Mouse (Mus musculus) right cerebral cortex, postnatal 4 days (tissue): ENCODE results near the gene Cnot8.
A peak's percentile ranks its signal among the peaks of the same experiment; 100 is the strongest.
"Not testable (repeated sequence)": the region's sequence is repeated elsewhere in the genome, so short reads cannot be mapped to it uniquely, and the experiment has no call there.

Experiments
- DNase-seq: peaks from one replicate; pipeline ENCODE4 v3.0.0-alpha.2; 2022

Cnot8 gene

DNA sequence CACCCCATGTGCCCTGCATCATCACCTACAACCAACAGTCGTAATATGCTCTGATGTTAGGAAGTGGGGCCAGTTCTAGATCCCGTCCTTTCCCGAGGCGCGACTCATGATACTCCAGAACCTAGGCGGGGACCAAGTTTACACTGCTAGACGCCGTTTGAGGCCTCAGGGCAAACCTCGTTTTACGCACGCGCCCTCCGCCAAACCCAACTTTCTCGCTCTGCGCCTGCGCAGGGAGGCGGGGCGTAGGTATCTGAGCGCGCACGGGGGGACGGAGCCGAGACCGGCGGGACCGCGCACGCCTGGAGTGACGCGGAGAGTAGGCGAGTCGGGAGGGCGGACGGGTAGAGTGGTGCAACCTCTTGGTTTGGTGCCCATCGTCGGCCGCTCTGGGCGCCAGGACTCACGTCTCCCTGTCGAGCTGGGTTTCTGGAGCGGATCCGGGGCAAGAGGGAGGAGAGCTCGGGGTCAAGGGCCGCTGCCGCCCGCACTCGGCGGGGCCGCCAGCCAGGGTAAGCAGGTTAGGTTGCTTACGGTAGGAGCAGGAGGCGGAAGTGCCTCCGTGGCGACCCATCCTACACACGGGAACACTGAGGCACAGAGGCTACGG, at the start of gene Cnot8:
TSS of gene Cnot8 (plus strand) at position 457 of the 610 bp plus-strand sequence.
- DNase-seq, result peak; percentile 98

DNA sequence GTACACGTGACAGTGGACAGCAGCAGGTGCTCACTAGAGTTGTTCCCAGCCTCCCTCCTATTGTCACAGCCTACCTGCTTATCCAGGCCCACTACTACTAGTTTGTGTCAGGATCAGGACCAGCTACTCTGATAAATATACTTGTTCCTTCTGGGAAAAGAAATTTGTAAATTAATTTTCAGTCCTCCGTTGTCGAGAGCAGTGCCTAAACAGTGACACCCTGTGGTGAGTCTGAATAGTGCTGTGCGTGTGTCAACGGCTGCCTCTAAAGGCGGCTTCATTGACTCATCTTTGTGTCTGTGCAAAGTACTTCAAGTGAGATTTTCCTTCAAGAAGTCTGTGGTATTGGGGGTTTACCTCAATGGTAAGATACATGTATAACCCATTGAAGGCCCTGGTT, 46.5 kb upstream of the Cnot8 start:
- DNase-seq, result peak; percentile 57

- DNase-seq, result not testable (repeated sequence)
Measured at GRCm38 (mm10) chr11:58059752-58060151, 44.2 kb upstream of the Cnot8 start.

DNA sequence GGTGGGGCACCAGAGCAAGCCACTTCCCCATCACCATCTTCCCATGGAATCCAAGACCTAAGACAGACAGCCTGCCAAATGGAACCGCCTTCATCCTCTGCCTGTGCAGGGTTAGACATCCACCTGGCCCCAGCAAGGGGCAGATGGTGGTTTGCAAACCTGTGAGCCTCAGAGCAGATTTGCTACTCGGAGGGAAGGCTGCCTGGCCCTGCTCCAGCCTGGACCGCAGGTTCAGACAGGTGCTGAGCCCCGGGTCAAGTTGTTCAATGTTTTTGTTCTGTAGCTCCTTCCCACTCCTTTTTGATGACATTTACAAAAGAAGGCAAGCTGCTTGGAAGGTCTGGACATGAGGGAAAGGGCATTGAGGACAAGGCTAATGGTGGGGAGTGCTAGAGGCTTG, 42.7 kb upstream of the Cnot8 start:
- DNase-seq, result not testable (repeated sequence)

GRCm38 (mm10) chr11:58062586-58062985, 41.4 kb upstream of the Cnot8 start:
- DNase-seq, result no peak

GRCm38 (mm10) chr11:58065025-58065424, 38.9 kb upstream of the Cnot8 start:
- DNase-seq, result no peak

DNA sequence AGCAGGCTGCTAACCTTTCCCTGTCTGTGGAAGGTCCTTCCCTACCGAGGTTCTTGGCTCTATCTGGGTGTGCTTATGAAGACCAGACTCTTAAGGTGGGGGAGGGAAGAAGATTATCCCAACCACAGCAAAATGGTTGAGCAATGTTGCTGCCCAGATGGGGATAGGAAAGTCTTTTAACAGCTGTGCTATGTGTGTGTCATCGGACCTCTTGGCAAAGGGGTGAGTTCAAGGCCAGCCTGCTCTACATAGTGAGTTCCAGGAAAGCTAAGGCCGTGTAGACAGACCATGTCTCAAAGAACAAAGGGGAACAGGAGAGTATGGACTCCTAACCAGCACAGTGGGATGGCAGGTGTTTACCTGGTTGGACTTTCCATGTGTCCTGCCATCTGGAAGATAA, 31.0 kb upstream of the Cnot8 start:
- DNase-seq, result no peak

DNA sequence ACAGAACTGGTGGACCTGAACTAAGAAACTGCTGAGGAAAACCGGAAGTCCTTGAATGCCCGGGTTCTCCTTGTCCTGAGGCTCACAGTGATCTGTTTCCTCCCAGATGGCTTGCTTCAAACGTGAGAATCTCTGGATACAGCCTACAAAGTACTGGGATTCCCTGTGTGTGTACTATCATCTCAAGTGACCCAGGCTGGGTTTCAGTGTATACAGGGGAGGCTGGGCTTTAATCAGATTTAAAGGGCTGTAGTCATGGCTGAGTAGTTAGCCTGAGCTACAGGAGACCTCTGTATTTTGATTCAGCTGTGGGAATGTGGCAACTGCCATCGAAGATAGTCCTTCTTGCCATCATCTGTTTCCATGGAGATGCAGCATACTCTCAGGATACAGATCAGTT, 26.7 kb upstream of the Cnot8 start:
- no peak for DNase-seq

DNA sequence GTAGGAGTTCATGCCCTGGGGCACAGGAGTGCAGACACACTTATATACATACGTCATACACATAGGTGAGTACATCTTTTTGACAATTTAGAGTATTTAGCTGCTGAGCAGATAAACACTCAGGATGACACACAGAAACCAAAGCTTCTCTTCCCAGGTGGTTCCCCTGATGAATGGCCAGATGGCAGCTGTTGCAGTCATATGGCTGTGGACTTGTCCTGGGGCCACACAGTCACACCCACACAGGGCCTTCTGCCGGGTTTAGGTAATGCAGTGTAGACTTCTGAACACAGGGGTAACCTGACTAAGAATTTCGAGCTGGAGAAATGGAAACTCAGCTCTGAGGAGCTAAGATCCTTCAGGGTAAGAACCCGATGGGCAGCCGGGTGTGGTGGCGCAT, 22.2 kb upstream of the Cnot8 start:
- no peak for DNase-seq

DNA sequence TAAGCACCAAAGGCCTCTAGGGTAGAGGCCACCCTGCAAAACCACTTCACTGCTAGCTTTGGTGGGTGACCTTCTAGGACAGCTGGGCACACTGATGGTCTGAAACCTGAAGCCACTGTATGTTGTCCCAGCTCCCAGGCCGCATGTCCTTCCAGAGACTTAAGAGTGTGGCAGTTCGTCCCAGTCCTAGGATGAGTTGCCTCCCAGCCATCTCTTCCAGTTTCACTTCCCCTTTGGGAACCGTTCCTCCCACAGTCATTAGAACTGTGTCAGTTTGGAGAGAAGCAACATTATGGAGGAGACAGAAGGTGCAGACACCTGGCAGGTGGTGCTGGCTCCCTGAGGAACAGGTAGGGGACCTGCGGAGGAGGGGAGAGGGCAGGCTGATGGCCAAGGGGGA, 11.4 kb upstream of the Cnot8 start:
- DNase-seq, result no peak

DNA sequence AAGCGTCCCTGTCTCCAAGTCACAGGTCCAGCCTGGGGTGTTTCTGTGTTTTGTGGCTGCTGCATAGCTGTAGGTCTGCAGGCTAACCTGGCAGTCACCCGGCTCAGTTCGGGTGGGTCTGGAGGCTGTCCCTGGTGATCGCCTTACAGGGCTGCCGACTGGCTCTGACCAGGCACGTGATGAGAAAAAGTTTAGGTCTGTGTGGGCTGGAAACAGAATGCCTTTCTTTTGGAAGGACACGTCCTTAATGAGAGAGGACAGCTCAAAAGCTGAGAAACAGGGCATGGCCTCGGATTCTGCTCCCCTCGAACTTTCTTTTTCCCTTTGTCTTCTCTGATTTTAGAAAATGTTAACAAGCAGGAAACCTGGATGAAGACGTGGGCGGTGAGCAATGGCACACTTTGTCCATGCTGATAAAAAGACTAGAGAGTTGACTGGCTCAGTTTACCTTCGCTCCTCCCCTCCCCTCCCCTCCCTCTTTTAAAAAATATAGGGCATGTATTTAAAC, 10.9 kb upstream of the Cnot8 start, which contains the start of gene Gm12248:
TSS of gene Gm12248 (minus strand) at position 114 of the 508 bp plus-strand sequence.
- DNase-seq, result no peak

DNA sequence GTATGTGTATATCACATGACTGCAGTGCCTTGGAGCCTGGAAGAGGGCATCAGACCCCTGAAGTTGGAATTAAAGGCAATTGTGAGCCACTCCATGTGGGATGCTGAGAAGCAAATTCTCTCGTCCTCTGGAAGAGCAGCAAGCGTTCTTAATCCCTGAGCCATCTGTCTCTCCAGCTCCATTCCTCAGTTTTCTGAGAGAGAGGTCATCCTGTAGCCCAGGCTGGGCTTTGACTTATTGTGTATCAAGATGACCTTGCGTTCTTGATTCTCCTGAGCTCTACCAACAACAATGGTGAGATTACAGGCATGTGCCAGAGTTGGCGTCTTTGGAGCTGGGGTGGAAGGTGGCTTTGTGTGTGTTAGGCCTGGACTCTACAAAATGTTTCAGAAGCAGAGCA, 9.2 kb upstream of the Cnot8 start:
- no peak for DNase-seq

DNA sequence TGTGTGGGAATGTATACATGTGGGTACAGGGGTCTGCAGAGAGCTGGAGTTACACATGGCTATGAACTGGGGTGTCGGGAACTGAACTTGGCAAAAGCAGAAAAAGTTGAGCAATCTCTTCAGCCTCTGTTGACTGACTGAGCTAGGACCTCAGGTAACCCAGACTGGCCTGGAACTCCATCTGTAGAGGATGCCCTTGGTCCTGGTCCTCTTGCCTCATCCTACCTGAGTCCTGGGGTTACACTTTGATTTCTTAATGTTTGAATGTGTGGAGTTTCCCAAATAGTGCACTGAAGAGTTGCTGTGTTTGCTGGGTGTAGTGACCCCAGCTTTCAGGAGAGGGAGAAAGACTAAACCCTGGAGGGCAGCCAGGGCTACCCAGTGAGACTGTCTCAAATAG, 8.4 kb upstream of the Cnot8 start:
- no peak for DNase-seq

DNA sequence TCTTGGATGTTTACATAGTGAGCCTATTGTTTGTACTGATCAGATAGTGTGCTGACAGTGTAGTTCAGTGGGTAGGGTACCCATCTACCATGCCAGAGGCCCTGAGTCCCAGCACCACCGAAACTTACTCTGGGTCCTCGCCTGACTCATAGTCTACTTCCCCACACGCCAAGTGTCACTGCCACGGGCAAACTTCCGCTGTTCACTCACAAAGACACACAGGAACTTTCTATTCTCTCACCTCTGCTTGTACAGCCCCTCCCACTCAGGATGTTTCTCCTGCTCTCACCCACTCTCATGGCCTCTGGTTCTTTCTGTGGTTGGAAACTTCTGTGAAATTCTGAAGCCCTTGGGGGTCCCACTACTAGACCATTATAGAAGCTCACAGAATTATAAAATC, 7.8 kb upstream of the Cnot8 start:
- no peak for DNase-seq

DNA sequence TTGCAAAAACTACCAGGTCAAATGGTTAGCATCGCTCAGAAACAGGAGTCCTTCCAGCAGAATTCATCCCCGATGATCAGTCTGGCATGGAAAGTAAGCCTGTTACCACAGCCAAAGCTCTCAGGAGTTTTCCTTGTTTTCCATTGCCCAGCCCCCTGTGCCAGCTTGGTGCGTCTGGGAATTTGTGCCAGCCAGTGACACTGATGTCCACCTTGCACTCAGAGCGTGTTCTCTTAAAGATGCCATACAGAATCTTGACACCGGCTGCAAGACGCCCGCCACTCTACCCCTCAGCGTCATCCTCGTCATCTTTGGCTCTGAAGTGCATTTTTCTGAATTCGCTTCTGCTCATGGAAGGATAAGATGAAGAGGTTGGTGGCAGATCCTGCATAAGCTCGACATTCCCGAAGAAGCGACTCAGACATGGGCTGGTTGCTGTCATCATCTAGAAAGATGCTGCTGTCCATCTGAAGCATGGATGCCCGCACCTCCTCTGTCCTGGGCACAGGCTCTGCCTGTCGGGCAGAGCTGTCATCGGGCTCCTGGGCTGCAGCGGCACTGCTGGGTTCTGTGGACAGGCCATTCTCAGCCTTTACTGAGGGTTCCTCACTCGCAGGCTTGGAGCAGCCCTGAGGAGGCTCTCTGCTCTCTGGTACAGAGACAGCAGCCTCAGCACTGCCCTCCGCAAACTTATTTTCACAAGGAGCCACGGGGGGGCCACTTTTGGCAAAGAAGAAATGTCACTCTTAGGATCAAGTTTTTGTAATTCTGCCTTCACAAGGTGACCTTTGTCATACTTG, 6.9 kb upstream of the Cnot8 start:
- DNase-seq, result no peak

- no peak for DNase-seq
Measured at GRCm38 (mm10) chr11:58097621-58098365, 6.2 kb upstream of the Cnot8 start.

DNA sequence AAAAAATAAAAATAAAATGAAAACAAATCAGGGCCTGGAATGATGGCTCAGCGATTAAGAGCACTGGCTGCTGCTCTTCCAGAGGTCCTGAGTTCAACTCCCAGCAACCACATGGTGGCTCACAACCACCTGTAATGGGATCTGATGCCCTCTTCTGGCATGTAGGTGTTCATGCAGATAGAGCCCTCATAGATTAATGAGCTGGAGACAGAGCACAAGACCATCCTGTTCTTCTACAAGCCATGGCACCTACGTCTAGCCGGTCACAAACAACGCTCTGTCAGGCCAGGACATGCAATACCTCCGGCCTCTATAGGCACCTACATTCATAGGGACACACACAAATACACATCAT, 5.6 kb upstream of the Cnot8 start:
- not testable (repeated sequence) for DNase-seq

- no peak for DNase-seq
Measured at GRCm38 (mm10) chr11:58100006-58100405, 3.9 kb upstream of the Cnot8 start.

DNA sequence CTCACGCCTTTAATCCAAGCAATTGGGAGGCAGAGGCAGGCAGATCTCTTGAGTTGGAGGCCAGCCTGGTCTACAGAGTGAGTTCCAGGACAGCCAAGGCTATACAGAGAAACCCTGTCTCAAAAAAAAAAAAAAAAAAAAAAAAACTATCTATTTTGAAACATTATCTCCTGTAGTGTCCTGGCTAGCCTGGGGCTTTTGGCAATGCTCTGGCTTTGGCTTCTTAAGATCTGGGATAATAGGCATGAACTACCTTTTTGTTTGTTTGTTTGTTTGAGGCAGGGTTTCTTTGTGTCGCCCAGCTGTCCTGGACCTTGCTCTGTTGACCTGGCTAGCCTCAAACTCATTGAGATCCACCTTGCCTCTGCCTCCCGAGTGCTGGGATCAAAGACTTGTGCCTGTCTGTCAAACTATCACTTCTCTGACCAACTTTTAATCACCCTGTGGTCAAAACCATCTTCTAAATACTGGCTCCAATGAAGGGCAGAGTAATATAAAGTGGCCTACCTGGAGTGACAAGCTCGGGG, 2.7 kb upstream of the Cnot8 start:
- DNase-seq, result no peak

DNA sequence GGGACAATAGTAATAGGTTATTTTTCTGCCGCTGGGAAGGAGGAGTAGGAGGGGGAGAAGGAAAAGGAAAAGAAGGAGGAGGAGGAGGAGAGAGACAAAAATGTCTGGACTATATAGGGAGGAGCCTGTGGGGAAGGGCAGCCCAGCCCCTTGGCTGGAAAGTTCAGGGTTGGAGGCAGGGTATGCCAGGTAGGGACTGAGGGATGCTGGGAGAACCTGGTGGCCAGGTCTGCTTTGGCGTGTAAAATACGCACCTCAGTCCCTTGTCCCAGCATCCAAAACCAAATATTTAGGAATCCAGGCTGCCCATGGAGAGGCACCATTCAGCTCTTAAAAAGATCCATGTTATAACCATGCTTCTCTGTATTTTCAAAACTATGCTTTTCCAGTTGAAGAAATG, 1.8 kb upstream of the Cnot8 start:
- DNase-seq, result no peak

GRCm38 (mm10) chr11:58102581-58103343, 1.2 kb upstream of the Cnot8 start:
- DNase-seq, result no peak

GRCm38 (mm10) chr11:58103344-58103653, 654 bp upstream of the Cnot8 start:
- DNase-seq, result no peak

- no peak for DNase-seq
Measured at GRCm38 (mm10) chr11:58104351-58104791, 418 bp downstream of the Cnot8 start.
